Mouse (Mus musculus): ENCODE results near the gene Wiz.
A peak's percentile ranks its signal among the peaks of the same experiment; 100 is the strongest.

The Wiz gene

GRCm38 (mm10) chr17:32349851-32350381 is 39.3 kb downstream of the Wiz start:
- DNase-seq (ENCODE audit: low spot score in 2 of 2) = no peak

- peak; percentile 34 to 44 for DNase-seq (ENCODE audit: low spot score in 2 of 2)
Measured at GRCm38 (mm10) chr17:32349037-32349732, 40.1 kb downstream of the Wiz start.

GRCm38 (mm10) chr17:32348406-32348805 is 40.8 kb downstream of the Wiz start:
- DNase-seq (ENCODE audit: low spot score in 2 of 2) = no peak

- no peak for DNase-seq (ENCODE audit: low spot score in 2 of 2)
Measured at GRCm38 (mm10) chr17:32341102-32341501, 48.1 kb downstream of the Wiz start.

GRCm38 (mm10) chr17:32340110-32340509 is 49.1 kb downstream of the Wiz start:
- DNase-seq (ENCODE audit: low spot score in 2 of 2) = no peak

GRCm38 (mm10) chr17:32335869-32336268 is 53.4 kb downstream of the Wiz start:
- no peak for DNase-seq (ENCODE audit: low spot score in 2 of 2)

- DNase-seq (ENCODE audit: low spot score in 2 of 2) = no peak
Measured at GRCm38 (mm10) chr17:32334921-32335320, 54.3 kb downstream of the Wiz start.

- DNase-seq (ENCODE audit: low spot score in 2 of 2) = no peak
Measured at GRCm38 (mm10) chr17:32333675-32334303, 55.5 kb downstream of the Wiz start.

GRCm38 (mm10) chr17:32327501-32327900 is 61.7 kb downstream of the Wiz start:
- DNase-seq (ENCODE audit: low spot score in 2 of 2) = no peak

- no peak for DNase-seq (ENCODE audit: low spot score in 2 of 2)
Measured at GRCm38 (mm10) chr17:32322809-32323208, 66.4 kb downstream of the Wiz start.

GRCm38 (mm10) chr17:32321836-32322235 is 67.4 kb downstream of the Wiz start:
- no peak for DNase-seq (ENCODE audit: low spot score in 2 of 2)

- no peak for DNase-seq (ENCODE audit: low spot score in 2 of 2)
Measured at GRCm38 (mm10) chr17:32321390-32321734, 67.9 kb downstream of the Wiz start.

GRCm38 (mm10) chr17:32320597-32321389 is 68.4 kb downstream of the Wiz start, which contains the start of gene Akap8:
Gene Akap8, minus strand, starts transcription at chr17:32321238.
- peak; percentile 99 for DNase-seq (ENCODE audit: low spot score in 2 of 2)

- DNase-seq (ENCODE audit: low spot score in 2 of 2) = peak in 1 of 2 experiments; percentile 20
Measured at GRCm38 (mm10) chr17:32319950-32320349, 69.3 kb downstream of the Wiz start.

- DNase-seq (ENCODE audit: low spot score in 2 of 2) = no peak
Measured at GRCm38 (mm10) chr17:32317708-32318107, 71.5 kb downstream of the Wiz start.

- DNase-seq (ENCODE audit: low spot score in 2 of 2) = no peak
Measured at GRCm38 (mm10) chr17:32317032-32317431, 72.2 kb downstream of the Wiz start.

- no peak for DNase-seq (ENCODE audit: low spot score in 2 of 2)
Measured at GRCm38 (mm10) chr17:32315560-32315959, 73.7 kb downstream of the Wiz start.

GRCm38 (mm10) chr17:32313892-32314291 is 75.3 kb downstream of the Wiz start:
- no peak for DNase-seq (ENCODE audit: low spot score in 2 of 2)

- no peak for DNase-seq (ENCODE audit: low spot score in 2 of 2)
Measured at GRCm38 (mm10) chr17:32312801-32313200, 76.4 kb downstream of the Wiz start.

- no peak for DNase-seq (ENCODE audit: low spot score in 2 of 2)
Measured at GRCm38 (mm10) chr17:32307963-32308362, 81.3 kb downstream of the Wiz start.

Measured in heart, adult 9 months (tissue).